Mouse (Mus musculus) mouse embryonic stem cell (cell line): Measurements from ENCODE around the gene Tpm1.

Source experiments
- in situ Hi-C, 2 experiments: fragments of 300-500 bp; cut with MboI; formaldehyde crosslinking; loops; 1 replicate in 1 of 2; 3 replicates in 1 of 2; pipeline ENCODE4 v1.14.3; 2019 to 2020; ENCODE audit warnings: low sequenced_read_pairs in 2 of 2, low pct_unique_long_range_greater_than_20kb in 1 of 2, mixed read lengths in 1 of 2; ENCODE audit not compliant: unreplicated experiment in 1 of 2

The Tpm1 gene

DNA sequence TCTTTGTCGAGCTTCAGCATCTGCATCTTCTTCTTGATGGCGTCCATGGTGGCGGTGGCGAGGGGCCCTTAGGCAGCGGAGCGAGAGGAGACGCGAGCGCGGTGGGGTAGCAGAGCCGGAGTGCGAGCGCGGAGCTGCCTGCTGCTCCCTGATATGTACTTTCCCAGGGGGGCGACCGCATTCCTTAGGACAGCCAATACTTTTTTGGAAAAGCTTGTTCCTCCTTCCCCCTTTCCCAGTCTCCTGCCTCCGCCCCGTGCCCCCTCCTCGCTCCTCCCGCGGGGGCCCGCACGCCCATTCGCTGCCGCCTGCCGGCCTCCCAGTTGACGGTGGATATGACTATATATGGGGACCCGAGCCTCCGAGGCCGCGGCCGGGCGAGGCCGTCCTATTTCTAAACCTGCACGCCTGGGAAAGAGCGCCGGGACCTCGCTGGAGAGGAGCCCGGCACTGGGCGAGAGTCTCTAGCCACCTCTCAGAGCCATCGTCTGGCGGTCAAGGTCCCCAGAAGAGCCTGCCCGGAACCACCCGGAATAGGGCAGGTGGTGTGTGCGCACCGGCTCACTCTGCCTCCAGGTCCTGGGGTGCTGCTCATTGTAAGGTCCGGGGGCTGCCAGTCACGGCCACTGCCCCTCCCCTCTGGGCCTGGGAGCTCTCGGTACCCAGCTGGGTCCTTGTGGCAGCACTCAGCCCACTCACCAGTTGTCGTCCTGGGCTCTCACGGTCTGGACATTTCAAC lies at the start of gene Tpm1:
Gene Tpm1, minus strand, starts transcription at position 321 of the 739 bp plus-strand sequence.
- in situ Hi-C loops = loop anchor here in 1 of 2 experiments (5.0 kb wide), 1 partner anchor 128 kb away; no protein-coding TSS in a partner anchor

- in situ Hi-C loops = no loop called here
These were observed 45.2 kb upstream of the Tpm1 start for GRCm38 (mm10) chr9:67094371-67094770.

DNA sequence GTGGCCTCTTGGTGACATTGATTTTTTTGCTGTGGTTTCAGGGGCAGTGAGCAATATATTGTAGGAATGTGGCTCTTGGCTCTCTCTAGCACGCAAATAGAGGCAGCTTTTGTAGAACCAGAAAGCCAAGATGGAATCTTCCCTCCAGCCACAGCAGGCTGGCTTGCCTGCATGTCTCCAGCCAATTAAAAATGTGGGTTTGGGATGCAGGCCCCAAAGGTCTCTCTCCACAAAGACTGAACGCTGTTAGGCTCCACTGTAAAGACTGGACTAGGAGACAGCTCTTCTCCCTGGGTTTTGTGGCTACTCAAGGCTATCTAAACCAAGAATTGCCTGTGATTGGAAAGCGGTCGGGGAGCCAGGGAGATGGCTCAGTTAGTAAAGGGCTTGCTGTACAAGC lies 43.0 kb upstream of the Tpm1 start:
- in situ Hi-C loops = no loop called here

DNA sequence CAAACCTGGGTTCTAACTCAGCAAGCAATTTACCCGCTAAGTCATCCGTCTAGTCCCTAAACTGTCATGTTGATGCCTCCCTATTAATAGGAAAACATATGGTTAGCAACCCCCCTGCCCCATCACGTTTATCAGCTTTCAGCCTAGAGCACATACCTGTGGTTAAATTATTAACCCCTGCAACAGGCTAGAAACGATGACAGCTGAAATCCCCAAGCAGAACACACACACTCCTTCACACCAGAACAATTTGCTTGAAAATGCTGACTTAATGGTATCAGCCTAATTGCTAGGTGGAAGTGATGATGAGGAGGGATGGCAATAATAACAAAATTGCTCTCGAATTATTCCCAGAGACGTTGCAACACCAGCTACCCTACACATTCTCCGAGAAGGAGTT lies 42.4 kb upstream of the Tpm1 start:
- in situ Hi-C loops = no loop called here

- in situ Hi-C loops = no loop called here
These were observed 41.9 kb upstream of the Tpm1 start for GRCm38 (mm10) chr9:67091151-67091550.

- in situ Hi-C loops = no loop called here
These were observed 41.4 kb upstream of the Tpm1 start for GRCm38 (mm10) chr9:67090633-67091045.

GRCm38 (mm10) chr9:67089167-67089566 lies 40.0 kb upstream of the Tpm1 start:
- in situ Hi-C loops = no loop called here

GRCm38 (mm10) chr9:67083801-67084200 lies 34.6 kb upstream of the Tpm1 start:
- in situ Hi-C loops = no loop called here

GRCm38 (mm10) chr9:67081688-67082087 lies 32.5 kb upstream of the Tpm1 start:
- in situ Hi-C loops = no loop called here

DNA sequence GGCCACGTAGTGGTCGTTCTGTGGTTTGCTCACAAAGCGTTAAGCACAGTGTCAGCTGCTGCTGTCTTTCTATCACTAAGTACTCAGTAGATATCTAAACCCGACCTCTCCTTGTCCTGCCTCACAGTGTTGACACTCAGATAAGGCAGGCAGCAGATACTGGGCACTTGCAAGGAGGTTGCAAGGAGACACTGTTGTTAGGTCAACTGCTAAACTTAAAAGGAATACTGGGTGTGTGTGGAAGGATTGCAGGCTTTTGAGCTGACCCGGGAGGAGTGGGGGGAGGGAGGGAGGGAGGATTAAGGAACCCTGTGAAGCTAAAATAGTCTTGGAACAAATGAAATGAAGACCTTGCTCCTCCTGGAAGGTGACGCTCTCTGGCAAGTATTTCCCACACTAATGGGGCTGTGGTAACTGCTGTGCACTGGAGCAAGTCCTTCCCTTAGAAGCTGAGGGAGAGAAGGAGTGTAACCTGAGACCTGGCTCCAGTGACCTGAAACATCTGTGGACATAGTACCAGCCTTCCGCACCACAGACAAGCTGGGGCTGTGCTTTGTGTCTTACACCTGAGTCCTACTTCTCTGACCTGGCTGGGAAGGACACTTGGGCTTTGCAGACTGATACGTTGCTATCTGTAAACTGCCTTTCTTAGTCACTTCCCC lies 28.6 kb upstream of the Tpm1 start:
- in situ Hi-C loops = no loop called here

DNA sequence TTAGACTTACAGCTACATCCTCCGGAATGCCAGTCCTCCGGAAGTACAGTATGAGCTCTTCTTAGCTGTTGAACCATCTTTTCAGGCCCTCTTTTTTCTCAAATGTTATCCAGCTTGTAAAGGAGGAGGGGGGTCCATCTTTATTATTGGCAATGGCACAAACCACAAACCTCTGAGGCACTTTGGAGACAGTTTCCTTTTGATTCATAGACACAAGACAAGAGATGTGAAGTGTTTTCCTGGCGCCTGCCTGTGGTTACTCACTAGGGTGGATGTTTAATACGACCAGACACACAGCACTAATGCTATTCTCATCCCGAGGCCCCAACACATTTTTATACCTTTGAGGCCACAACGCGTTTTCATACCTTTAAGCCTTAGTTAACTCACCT lies 28.1 kb upstream of the Tpm1 start:
- in situ Hi-C loops = no loop called here

GRCm38 (mm10) chr9:67072182-67072581 lies 23.0 kb upstream of the Tpm1 start:
- in situ Hi-C loops = no loop called here

GRCm38 (mm10) chr9:67071596-67071995 lies 22.4 kb upstream of the Tpm1 start:
- in situ Hi-C loops = no loop called here

DNA sequence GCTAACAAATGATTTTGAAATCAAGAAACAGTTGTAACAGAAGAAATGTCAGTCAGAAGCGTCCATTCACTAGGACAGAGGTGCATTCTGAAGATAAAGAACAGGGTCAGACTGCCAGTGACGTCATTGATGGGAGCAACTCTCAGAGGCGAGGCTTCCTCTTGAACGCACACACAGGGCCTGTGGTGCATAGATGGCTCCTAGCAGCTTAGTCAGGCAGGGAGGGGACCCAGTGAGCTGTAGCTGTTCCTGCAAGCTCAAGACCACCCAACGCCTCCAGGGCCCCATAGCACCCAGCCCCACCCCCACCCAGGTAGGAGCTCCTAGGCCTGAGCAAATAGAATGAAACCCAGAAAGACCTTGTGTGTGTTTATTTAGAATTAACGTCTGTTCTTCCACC lies 21.9 kb upstream of the Tpm1 start:
- in situ Hi-C loops = no loop called here

GRCm38 (mm10) chr9:67066616-67067015 lies 17.4 kb upstream of the Tpm1 start:
- in situ Hi-C loops = no loop called here

DNA sequence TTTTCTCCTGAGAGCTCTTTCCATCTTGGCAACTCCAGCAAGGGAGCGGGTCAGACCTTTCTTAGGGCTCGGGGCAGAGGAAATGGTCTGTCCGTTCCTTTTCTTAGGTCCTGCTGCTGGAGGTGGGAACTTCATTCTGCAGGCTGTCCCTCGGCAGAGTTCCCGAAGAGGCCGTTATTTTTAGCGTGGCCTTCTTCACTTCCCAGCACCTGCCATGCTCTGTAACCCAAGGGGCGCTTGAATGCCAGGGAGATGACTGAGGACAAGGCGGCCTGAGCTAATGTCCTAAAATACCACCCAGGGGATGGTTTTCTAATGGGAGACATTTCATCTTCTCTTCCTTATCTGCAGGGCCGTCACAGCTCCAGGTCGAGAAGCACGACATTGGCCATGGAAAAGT lies 10.5 kb upstream of the Tpm1 start:
- in situ Hi-C loops = no loop called here

GRCm38 (mm10) chr9:67058366-67058765 lies 9.2 kb upstream of the Tpm1 start:
- in situ Hi-C loops = no loop called here

GRCm38 (mm10) chr9:67050736-67051337 lies 1.6 kb upstream of the Tpm1 start:
- in situ Hi-C loops = no loop called here

DNA sequence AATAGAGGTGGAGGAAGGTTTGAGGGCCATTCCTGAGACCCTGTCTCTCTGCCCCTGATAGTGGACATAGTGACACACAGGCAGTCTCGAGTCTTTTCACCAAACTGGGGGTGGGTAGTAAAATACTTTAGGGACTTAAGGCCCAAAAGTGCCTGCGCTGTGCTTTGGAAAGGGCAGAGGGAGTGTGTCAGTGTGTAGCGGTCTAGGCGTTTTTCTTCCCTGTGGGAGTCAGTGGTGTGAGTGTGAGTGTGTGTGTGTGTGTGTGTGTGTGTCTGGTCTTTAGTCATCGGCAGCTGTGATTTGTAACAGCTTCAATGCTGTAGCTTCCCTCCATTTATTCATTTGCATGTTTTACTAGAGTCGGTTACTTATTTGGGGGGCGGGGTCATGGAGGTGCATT lies 630 bp upstream of the Tpm1 start:
- in situ Hi-C loops = loop anchor here in 1 of 2 experiments (5.0 kb wide), 1 partner anchor 127 kb away; no protein-coding TSS in a partner anchor
